In the genomic region with DNA sequence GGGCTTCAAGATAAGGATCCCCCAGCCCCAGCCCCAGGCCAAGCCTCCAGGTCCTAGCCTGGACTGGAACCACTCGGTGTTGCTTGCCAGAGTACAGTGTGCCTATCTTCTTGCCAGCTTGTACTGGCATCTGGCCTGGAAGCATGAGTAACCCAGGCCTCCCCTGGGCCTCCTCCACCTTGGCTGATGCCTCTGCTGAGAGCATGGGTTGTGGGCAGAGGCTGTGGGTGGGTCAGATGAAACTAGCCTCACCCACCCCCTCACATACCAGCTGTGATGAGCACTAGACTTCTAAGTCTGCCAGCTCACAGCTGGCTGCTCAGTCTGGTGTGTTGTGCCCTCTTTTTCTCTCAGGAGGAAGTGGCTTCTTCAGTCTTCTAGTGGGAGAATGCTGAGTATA, we compare ENCODE assay signal across 8 mouse cellular contexts.
A peak's percentile ranks its signal among the peaks of the same experiment; 100 is the strongest.
DNase-seq lines count a peak whose midpoint lies in the region; ATAC-seq lines count a peak whose summit lies in the region.

No protein-coding gene starts in this region.

- no peak for ATAC-seq in granulocyte monocyte progenitor cell, adult 5-6 weeks (replicated peaks; ENCODE audit: poor library complexity, severe bottlenecking)

- peak; percentile 67 to 73 for DNase-seq in cerebellum, adult 18-20 months
- DNase-seq in cerebellum, adult 11 months = no peak
- DNase-seq in Muller cell, postnatal 12 days (ENCODE audit: inconsistent ontology term) = peak; percentile 88
- DNase-seq in gastrocnemius, adult 8-10 months (ENCODE audit: low spot score in 2 of 2) = peak; percentile 69 to 74
- DNase-seq in layer of hippocampus, postnatal 10 days (ENCODE audit: low spot score in 2 of 2) = peak; percentile 57 to 64
- DNase-seq in right cerebral cortex, postnatal 36 days (ENCODE audit: low spot score in 2 of 2) = peak; percentile 75 to 88
- DNase-seq in natural killer cell, adult 2 months (ENCODE audit: low spot score in 2 of 2) = no peak

Comparison
In these comparisons a context has a peak if more than half of its experiments do, and no peak if none do; other contexts are left out.
1. DNase-seq: peak in cerebellum, adult 18-20 months (2 of 2), Muller cell, postnatal 12 days (single experiment), gastrocnemius, adult 8-10 months (2 of 2), layer of hippocampus, postnatal 10 days (2 of 2) and right cerebral cortex, postnatal 36 days (2 of 2); none in cerebellum, adult 11 months (single experiment) and natural killer cell, adult 2 months (0 of 2).